Mouse (Mus musculus): ENCODE measurements at regions not wholly inside any gene's neighbourhood (a gene's known extent, or its start where the extent isn't known, plus 50 kb on each side); places are given as distances from the start of the nearest gene placed in this dataset.

DNA sequence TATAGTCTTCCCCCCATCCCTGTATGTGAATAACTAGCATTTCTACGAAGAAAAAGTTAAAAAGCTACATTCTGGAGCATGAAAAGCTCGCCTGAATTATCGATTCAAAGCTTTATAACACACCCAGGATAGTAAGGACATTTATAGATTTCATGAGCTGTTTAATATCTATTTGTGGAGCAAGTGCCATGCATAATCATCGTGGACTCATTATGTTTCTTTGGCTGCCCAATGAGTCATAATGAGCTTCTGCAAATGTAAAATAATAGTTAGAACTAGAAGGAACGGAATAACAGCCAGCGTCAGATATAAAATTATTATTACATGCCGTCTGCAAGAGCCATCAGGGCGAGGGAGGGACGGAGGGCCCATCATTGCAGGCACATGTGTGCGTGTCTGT lies 292.4 kb downstream of the Cd83 start:
- DNase-seq (ENCODE audit: low spot score): no peak

- DNase-seq (ENCODE audit: low spot score): no peak
Measured at GRCm38 (mm10) chr13:44085621-44086510, 301.3 kb downstream of the Cd83 start.

DNA sequence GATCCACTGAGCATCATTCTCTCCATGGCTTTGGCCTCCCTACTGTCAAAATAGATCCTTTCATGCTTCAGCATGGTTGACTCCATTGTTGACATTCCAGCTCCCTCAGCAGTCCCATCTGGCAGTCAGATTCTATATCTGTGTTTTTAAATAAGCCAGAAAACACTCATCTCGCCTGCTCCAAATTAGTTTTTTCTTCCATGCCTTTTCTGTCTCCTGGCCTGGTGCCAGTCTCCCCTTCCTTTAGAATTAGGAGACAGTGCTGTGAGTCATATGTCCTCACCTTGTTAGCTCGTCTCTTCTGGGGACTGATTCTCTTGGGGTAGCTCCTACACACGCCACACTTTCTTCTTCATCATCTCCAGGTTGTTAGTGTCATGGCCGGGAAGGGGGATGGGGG lies 302.2 kb downstream of the Cd83 start:
- DNase-seq (ENCODE audit: low spot score): no peak

GRCm38 (mm10) chr13:44097141-44097540 lies 312.6 kb downstream of the Cd83 start:
- DNase-seq (ENCODE audit: low spot score): no peak

GRCm38 (mm10) chr13:44099511-44099910 lies 314.9 kb downstream of the Cd83 start:
- no peak for DNase-seq (ENCODE audit: low spot score)

DNA sequence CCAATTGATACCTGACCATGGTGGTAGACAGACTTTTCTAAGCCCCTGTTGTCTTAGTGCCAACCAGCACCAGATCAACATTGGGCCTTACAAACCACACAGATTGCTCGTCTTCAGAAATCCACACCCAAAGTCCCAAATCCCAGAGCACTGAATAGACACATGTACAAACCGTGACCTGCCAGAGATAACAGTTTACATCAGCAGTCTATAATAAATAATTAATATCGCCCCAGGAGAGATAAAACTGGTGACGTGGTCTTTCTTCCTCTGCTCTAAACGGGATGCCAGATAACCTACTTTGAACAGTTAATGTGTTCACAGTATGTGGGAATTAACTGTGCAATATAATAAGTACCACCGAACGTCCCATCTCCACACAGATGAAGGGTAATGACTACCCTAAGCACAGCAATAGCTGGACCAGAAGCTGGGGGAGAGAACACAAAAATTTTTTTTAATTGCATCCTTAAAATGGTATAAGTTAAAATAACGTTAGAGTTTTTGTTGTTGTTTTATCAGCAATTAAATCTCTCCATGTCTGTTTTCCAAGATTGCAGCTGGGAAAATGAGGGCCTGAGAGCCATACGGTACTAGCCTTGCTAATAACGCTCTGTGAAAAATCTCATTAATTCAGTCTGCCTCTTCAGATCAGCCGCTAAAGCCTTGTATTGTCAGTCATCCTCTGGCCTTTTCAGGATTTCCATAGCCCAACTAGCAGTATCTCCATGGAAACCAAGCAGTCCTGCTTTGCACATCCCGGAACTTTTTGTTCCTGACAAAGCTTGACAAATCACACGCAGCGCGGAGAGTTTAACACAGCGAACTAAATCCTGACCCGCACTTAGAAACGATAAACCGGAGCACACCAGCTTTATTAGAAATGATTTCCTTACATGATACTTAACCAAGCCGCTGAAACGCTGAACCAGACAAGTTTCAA lies 315.8 kb downstream of the Cd83 start:
- no peak for DNase-seq (ENCODE audit: low spot score)

- DNase-seq (ENCODE audit: low spot score): no peak
Measured at GRCm38 (mm10) chr13:44101161-44101560, 316.6 kb downstream of the Cd83 start.

DNA sequence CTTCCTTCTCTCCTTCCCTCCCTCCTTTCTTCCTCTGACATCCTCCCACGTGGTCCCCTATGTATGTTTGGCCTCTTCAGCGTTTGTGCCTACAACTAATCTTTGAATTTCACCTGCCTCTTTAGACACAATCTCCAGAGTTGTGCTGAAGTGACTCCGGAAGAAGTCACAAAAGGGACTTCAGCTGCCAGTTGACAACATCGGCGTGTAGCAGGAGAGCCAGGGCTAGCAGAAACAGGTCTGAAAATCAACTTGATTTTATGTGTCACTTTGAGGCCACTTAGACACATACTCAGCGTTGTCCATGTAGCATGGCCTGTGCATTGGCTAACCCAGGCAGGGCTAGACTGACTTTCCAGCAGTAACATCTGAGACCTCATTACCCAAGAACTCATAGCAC lies 317.2 kb downstream of the Cd83 start:
- no peak for DNase-seq (ENCODE audit: low spot score)

DNA sequence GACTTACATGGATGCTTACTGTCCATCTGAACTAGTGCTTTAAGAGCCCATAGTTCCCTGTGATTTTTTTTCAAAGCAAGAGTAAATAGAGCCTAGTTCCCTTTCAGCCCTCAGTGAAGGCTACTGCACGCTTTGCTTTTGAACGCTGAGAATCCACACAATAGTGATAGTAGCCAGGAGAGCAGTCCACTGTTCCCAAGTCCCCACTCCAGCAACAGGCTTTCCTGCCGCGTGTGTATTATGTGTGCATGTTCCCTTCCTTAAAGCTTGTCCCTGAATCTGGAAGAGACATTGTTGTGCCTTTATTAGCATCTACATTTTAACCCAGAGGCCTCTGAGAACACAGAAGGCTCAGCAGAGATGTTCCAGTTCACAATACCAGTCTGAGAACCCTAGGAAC lies 317.7 kb downstream of the Cd83 start:
- DNase-seq (ENCODE audit: low spot score): no peak

DNA sequence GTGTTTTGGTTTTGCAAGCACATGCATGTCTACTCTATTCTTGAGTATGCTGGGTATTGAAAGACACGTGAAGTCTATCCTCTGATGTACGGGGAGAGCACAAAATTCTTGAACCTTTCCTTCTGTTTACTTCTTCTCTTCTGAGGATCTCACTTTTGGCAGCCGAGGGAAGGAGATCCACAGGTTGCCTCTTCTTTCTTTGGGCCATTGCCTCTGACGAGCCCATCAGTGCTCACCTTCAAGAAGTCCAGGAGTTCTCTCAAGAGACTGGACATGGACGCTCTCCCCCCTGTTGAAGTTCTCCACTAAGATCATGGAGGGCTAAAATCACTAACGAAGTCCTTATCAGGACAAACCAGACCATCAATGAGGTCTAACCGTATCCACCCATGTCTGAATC lies 318.8 kb downstream of the Cd83 start:
- DNase-seq (ENCODE audit: low spot score): no peak

DNA sequence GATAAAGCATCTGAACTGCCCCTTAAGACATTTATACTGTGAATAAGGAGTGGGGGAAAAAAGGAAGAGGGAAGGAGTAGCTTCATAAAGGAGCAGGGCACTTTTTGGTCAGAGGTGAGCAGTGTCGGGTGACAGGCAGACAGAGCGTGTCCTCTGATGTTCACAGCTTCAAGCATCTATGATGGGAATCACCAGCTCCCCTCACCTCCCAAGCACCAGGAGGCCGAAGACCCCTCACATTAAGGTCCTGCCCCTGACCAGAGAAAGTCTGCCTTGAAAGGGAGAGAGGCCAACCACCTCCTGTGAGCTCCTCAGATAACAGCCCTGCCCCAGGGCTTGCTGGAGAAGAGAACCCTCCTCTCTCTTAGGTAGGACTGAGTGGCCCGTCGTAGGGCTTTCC lies 320.6 kb downstream of the Cd83 start:
- DNase-seq (ENCODE audit: low spot score): no peak

DNA sequence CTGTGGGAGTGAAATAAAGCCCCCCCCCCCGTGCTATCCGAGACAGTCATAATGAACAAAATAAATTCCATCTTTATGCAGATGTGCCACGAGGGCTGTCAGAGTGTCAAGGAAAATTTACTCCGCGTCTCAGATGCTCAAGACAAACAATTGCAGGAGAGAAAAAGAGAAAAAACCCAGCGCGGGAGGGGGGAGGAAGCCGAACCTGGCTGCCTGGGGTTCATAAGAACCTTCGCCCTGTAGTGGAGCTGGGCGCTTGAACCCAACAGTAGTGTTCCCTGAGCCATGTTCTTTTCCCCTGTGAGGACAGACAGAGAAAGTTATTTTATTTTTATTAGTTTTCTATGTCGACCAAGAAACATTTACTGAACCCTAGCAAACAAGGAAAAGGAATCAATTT lies 324.1 kb downstream of the Cd83 start:
- DNase-seq (ENCODE audit: low spot score): no peak

GRCm38 (mm10) chr13:44113043-44113442 lies 328.5 kb downstream of the Cd83 start:
- DNase-seq (ENCODE audit: low spot score): no peak

- no peak for DNase-seq (ENCODE audit: low spot score)
Measured at GRCm38 (mm10) chr13:44114856-44115255, 330.3 kb downstream of the Cd83 start.

- no peak for DNase-seq (ENCODE audit: low spot score)
Measured at GRCm38 (mm10) chr13:44117841-44118240, 333.3 kb downstream of the Cd83 start.

GRCm38 (mm10) chr13:44118846-44119245 lies 334.3 kb downstream of the Cd83 start:
- DNase-seq (ENCODE audit: low spot score): no peak

DNA sequence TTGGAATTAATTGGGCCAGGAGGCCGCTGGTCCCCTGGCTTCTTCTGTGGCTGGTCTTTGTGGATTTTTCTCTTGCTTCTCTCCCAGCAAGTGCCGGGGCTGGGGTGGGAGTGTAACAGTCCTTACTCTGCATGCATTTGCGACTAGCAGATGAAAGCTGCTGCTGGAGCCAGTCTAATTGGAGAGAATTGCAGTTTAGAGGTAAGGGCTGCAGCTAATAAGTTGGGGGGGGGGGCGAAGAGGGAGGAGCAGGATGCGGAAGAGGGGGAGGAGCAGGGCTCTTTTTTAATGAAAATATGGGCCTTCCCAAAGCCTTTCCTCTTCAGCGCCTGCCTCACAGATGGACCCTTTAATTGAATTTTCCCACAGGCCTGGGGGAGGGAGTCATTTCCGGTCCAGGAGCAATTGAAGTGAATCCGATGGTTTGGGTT lies 336.7 kb downstream of the Cd83 start:
- no peak for DNase-seq (ENCODE audit: low spot score)

GRCm38 (mm10) chr13:44121932-44122331 lies 337.4 kb downstream of the Cd83 start:
- no peak for DNase-seq (ENCODE audit: low spot score)

DNA sequence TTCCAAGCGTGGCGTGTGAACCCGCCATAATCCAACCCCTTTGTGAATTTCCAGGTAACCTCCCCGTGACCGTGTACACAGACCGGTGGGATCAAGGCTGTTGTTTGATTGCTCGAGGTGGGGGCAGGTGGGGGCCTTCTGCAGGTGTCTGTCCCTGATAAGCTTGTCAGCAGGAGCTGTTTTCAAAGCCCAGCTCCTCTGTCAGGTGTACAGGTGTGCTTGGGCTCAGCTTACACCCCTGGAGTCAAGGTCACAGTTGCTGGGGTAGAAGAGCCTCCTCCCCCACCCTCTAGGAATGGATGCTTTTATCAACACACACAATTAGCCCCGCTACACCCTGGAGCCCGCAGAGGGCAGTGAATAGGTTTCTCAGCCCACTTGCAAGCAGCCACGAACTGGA lies 341.6 kb downstream of the Cd83 start:
- no peak for DNase-seq (ENCODE audit: low spot score)

GRCm38 (mm10) chr13:44128506-44129274 lies 344.1 kb downstream of the Cd83 start:
- no peak for DNase-seq (ENCODE audit: low spot score)

DNA sequence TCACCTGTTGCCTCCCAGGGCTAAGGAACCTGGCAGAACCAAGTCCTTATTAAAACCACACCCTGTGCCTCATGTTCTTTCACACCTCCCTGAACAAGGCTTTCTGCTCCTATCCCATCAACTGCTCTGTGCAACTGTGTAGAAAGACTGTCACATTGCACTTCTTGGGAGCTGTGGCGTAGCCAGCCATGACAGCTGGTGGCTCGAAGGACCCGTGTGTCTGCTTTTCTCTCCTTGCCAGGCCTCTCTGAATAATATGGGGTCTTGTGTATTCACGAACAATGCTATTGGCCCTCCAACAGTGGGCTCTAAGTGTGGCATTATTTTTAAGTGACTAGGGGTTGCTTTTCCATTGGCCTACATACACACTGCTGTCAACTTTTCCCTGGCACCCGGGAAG lies 347.3 kb downstream of the Cd83 start:
- DNase-seq (ENCODE audit: low spot score): no peak

DNA sequence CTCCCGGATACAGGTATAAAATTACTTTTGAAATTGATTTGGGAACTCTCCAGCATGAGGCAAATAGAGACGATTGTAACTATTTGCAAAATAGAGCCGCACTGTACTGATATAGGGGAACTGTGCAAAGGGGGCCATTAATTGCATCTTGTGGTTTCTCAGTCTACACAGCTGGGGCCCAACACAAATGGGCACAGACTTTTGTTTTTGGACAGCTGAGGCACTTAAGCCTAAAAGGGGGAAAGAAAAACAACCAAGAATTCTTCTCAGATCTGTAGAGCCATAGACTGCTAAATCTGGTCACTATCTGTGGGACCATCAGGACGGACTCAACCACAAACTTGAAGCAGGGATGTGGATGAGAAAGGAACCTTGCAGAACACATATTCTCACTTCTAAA lies 347.9 kb downstream of the Cd83 start:
- DNase-seq (ENCODE audit: low spot score): no peak
